Mouse (Mus musculus) lung, embryonic 16.5 days (tissue): ENCODE data around the gene Fh1. TPM values are rescaled to one million over a fixed set of nuclear protein-coding genes. Genes with fewer than 3 reads are reported as not detected.

ENCODE experiments used
- ATAC-seq: fragments of 200-750 bp; cut with Nextera tagmentation; 2 replicates; pipeline ENCODE4 v1.8.0; 2017; ENCODE audit warnings: low read depth, mild to moderate bottlenecking, moderate library complexity
- H3K27ac ChIP-seq: fragments of 300-500 bp; sonication (generic); 2 replicates; pipeline ENCODE4 v1.5.1; 2014; ENCODE audit warnings: mild to moderate bottlenecking, control low read depth, low read length
- H3K27me3 ChIP-seq: fragments of 300-500 bp; sonication (generic); 2 replicates; pipeline ENCODE4 v1.6.1; 2014; ENCODE audit warnings: low read depth, low read length, mixed read lengths; ENCODE audit not compliant: control insufficient read depth, insufficient read depth
- H3K36me3 ChIP-seq: fragments of 300-500 bp; sonication (generic); 2 replicates; pipeline ENCODE4 v1.6.1; 2014; ENCODE audit warnings: low read length; ENCODE audit not compliant: control insufficient read depth, insufficient read depth
- H3K4me1 ChIP-seq: fragments of 300-500 bp; sonication (generic); replicated peaks from 2 replicates; pipeline ENCODE4 v1.6.1; 2014; ENCODE audit warnings: low read length, mixed read lengths; ENCODE audit not compliant: control insufficient read depth, insufficient read depth
- H3K4me2 ChIP-seq: fragments of 300-500 bp; sonication (generic); 2 replicates; pipeline ENCODE4 v1.6.1; 2014; ENCODE audit warnings: low read depth, low read length, control low read depth
- H3K4me3 ChIP-seq: fragments of 300-500 bp; sonication (generic); 2 replicates; pipeline ENCODE4 v1.5.1; 2014; ENCODE audit warnings: mild to moderate bottlenecking, low read length, control low read depth
- H3K9ac ChIP-seq: fragments of 300-500 bp; sonication (generic); 2 replicates; pipeline ENCODE4 v1.6.1; 2014; ENCODE audit warnings: low read length, control low read depth
- H3K9me3 ChIP-seq: fragments of 300-500 bp; sonication (generic); 2 replicates; pipeline ENCODE4 v1.6.1; 2016; ENCODE audit warnings: low read length; ENCODE audit not compliant: control insufficient read depth
- WGBS: fragments of 180-500 bp; shearing (Covaris S2); extraction: QIAGEN DNeasy Blood & Tissue Kit; methylation state at CpG from one replicate; pipeline ENCODE4 v1.1.7; 2014; 5-methylcytosine and 5-hydroxymethylcytosine counted together
- polyA plus RNA-seq: library from polyadenylated mRNA; unstranded; fragments of >200 nt; fragmentation: Nextera tagmentation; extraction: Ambion mirVana; gene quantifications from 2 replicates; pipeline ENCODE4 v1.2.1, GENCODE M21; 2015

Fh1 gene
- polyA plus RNA-seq, 1 experiment from 2014 or later = 101 TPM

DNA sequence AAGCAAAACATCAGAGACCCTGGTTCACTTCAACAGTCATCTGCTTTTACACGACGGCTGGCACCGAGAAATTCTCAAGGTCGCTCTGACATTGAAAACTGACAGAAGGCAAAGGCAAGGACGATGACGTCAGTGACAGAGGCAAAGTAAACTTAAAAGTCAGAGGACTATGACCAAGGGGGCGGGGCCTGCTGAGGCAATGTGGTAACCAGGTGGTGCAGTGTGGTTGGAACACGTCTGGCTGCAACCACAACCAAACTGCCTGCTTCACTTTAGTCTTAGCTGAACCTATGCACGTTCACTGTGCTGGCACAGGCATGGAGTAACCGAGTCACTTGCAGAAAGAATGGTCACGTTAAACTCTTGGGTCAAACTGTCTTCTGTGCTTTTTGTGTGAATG, 23.2 kb downstream of the Fh1 start:
- ATAC-seq = no peak
- 82% methylated on average over 11 of the region's 11 CpGs for WGBS
- H3K36me3 ChIP-seq = peaks cover 21% of the 10 kb centered on the region
- H3K27me3 ChIP-seq = no peaks in the 10 kb centered on the region
- no peaks in the 10 kb centered on the region for H3K4me1 ChIP-seq
- H3K4me3 ChIP-seq = no peak overlapping the region
- H3K9ac ChIP-seq = no peak overlapping the region
- H3K27ac ChIP-seq = no peak overlapping the region
- no peak overlapping the region for H3K4me2 ChIP-seq
- no peaks in the 10 kb centered on the region for H3K9me3 ChIP-seq

DNA sequence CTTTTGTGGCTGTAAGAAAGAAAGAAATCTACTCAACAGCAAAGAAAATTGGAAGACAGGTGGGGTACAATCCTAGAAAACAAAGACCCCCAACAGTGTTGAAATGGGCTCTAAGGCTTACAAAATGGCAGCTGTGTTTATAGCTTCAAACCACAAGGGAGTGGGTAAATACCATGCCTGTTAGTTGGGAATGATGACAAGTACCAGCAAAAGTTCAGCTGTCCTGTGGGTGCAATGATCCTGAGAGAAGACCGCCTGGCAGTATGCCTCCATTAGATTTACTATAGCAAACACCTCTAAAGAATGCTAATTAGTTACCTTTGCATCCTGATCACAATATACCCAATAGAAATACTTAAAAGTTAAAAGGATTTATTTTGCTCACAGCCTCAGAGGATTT, 32.6 kb downstream of the Fh1 start:
- Histone ChIP-seq H3K9ac (no peak overlapping the region), H3K27ac (no peak overlapping the region), H3K4me3 (no peak overlapping the region), H3K4me2 (no peak overlapping the region), H3K9me3 (no peaks in the 10 kb centered on the region), H3K27me3 (no peaks in the 10 kb centered on the region), H3K4me1 (no peaks in the 10 kb centered on the region), H3K36me3 (no peaks in the 10 kb centered on the region)
- 87% methylated on average over 1 of the region's 1 CpGs for WGBS
- no peak for ATAC-seq

DNA sequence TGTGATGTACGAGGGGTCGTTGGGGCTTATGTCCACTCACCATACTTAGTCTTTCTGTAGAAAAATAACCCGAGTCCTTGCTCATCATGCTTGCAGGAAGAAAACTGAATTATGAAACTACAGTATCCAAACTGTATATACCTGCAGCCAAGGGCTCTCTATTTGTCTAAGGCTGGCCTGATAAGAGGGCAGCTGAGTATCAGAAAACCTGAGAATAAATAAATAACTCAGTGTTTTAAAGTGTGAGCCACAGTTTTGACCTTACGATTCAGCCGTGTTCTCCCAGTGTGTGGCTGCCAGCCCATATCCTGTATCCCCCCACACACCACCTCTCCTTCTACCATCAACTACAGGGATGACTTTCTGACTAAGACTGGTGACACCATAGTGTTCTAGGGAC, 38.8 kb downstream of the Fh1 start:
- ATAC-seq = no peak
- H3K27ac ChIP-seq = no peak overlapping the region
- H3K27me3 ChIP-seq = no peaks in the 10 kb centered on the region
- no peak overlapping the region for H3K4me3 ChIP-seq
- H3K9ac ChIP-seq = no peak overlapping the region
- H3K4me1 ChIP-seq = no peaks in the 10 kb centered on the region
- no peak overlapping the region for H3K4me2 ChIP-seq
- H3K9me3 ChIP-seq = no peaks in the 10 kb centered on the region
- no peaks in the 10 kb centered on the region for H3K36me3 ChIP-seq
- WGBS = 52% methylated on average over 5 of the region's 5 CpGs

DNA sequence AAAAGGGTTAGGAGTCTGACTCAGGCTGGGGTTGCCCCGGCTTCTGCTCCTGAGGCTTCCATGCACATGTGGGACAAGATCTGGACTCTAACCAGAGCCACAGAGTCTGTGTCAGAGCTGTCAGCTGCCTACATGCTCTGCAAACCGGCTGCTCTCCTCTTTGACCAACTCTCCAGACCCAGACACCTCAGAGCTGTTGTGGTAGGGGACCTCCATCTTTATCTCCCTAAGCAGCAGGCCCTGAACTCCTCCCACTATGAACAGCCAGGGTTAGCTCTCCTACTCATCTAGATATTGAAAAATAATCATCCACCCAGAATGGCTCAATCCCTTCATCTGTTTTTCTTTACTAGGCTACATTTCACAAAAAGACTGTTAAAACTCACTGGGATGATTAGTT, 40.2 kb downstream of the Fh1 start:
- Histone ChIP-seq H3K27ac (no peak overlapping the region), H3K4me3 (no peak overlapping the region), H3K4me2 (no peak overlapping the region), H3K36me3 (no peaks in the 10 kb centered on the region), H3K9me3 (no peaks in the 10 kb centered on the region), H3K9ac (no peak overlapping the region), H3K4me1 (no peaks in the 10 kb centered on the region), H3K27me3 (no peaks in the 10 kb centered on the region)
- ATAC-seq = no peak
- 70% methylated on average over 2 of the region's 2 CpGs for WGBS

DNA sequence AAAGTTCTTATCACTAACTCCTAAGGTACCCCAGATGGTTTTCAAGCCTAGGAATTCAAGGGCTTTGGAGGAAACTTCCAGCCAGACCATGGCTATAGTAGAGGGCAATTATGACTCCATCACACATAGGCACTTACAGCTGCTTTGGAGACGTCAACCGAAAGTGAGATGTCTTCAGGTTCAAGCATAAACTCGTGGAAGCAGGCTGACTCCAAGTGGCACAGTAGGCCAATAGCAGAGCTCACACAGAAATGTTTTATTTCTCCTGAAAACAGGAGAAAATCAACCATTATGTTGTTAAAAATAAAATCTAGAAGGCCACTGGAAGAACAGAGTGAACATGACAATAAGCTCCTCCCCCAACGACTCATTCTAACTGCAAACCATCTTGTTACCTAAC, 42.6 kb downstream of the Fh1 start:
- no peak overlapping the region for H3K4me2 ChIP-seq
- no peak overlapping the region for H3K27ac ChIP-seq
- no peak overlapping the region for H3K9ac ChIP-seq
- 76% methylated on average over 4 of the region's 4 CpGs for WGBS
- no peaks in the 10 kb centered on the region for H3K27me3 ChIP-seq
- ATAC-seq = no peak
- H3K36me3 ChIP-seq = no peaks in the 10 kb centered on the region
- no peak overlapping the region for H3K4me3 ChIP-seq
- H3K9me3 ChIP-seq = no peaks in the 10 kb centered on the region
- H3K4me1 ChIP-seq = no peaks in the 10 kb centered on the region

DNA sequence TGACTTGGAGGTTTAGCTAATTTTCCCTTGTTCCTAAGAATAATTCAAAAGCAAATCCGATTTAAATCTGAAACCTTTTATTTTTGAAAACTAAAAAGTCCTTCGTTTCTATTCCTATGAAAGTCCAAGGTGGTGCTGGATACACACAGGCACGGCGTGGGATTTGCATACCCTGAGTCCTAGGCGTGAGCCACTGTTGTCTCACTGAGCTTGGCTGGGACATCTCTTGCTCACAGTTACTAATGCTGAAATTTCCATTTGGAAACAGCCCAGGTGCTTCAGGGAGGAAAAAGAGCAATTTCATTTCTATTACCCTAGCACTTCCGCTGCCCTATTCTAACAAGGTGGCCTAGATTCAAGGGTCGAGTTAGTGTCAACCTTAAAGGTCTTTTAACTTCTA, 45.1 kb downstream of the Fh1 start:
- Histone ChIP-seq H3K4me1 (no peaks in the 10 kb centered on the region), H3K27me3 (no peaks in the 10 kb centered on the region), H3K4me3 (no peak overlapping the region), H3K27ac (no peak overlapping the region), H3K9ac (no peak overlapping the region), H3K9me3 (no peaks in the 10 kb centered on the region), H3K36me3 (no peaks in the 10 kb centered on the region), H3K4me2 (no peak overlapping the region)
- no peak for ATAC-seq
- WGBS = 83% methylated on average over 7 of the region's 7 CpGs

DNA sequence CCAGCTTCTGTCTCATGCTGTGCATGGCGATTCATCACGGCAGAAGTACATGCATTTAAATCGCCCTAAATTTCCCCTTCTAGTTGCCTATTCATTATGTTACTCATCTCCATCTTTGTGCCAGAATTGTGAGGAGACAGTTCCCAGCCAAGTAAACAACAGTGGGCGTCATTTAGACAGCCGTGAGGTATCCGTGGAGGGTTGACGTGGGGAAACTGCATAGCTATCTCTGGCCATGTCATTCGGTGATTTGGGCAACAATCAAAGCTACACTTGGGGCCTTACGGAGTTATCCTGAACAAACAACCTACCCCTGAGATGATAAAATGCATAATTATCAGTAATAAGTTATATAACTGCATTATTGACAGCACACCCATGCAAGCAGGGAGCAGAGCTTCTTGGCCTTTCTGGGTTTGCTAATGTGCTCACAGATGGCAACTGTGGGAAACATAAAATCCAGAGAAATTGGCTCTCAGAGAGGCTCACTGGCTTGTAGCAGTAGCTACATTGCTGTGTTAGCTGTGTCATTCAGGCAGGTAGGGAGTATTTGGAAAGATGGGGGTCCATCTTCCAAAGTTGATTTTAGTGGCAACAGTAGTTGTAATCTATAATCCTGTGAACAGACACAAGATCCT, 45.7 kb downstream of the Fh1 start:
- Histone ChIP-seq H3K36me3 (no peaks in the 10 kb centered on the region), H3K27me3 (no peaks in the 10 kb centered on the region), H3K4me3 (no peak overlapping the region), H3K4me2 (no peak overlapping the region), H3K9me3 (no peaks in the 10 kb centered on the region), H3K27ac (no peak overlapping the region), H3K4me1 (no peaks in the 10 kb centered on the region), H3K9ac (no peak overlapping the region)
- WGBS = 70% methylated on average over 9 of the region's 9 CpGs
- no peak for ATAC-seq

DNA sequence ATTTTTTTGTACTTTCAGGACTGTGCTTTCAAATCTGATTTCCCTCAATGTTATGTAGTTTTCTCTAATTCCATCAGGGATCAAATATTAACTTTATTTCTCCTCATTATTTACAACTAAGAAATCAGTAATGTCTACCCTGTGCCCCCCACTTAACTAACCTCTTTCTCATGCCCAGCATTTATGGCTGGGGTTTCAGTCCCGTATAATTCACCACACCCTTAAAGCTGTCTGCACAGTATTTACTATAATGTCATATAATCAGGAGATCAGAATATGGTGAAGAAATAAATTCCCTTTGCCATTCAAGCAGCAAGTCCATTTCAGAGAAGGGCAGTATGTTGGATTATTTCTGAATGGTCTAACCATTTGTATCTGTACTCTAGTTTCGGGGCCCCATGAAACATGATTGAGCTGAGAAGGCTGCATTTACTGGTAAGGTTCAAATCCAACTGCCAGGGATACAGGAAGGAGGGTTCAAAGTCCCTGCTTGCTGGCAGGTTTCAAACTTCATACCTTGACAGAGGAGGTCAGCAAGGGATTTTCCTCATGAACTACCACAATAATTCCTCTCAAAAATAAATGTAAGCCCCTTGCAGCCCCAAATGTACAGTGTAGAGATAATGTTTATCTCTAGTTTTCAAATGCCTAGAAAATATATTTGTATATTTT, 46.9 kb downstream of the Fh1 start:
- 63% methylated on average over 2 of the region's 2 CpGs for WGBS
- ATAC-seq = no peak
- Histone ChIP-seq H3K27ac (no peak overlapping the region), H3K4me2 (no peak overlapping the region), H3K27me3 (no peaks in the 10 kb centered on the region), H3K36me3 (no peaks in the 10 kb centered on the region), H3K9me3 (no peaks in the 10 kb centered on the region), H3K4me3 (no peak overlapping the region), H3K4me1 (no peaks in the 10 kb centered on the region), H3K9ac (no peak overlapping the region)

DNA sequence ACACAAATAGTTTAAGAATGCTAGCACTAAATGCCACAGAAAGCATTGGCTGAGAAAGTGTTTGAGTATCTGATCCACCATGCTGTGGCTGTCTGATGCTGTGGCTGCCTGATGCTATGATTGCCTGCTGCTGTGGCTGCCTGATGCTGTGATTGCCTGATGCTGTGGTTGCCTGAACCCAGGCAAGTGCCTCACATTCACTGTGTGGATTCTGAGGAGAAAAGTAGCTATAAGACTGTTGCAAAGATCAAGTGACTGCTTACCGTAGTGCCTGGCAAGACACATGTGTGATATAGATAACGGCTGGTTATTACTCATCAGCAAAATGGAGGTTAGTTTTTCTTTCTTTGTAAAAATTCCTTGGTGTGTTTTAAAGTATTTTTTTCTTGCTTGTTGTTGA, 51.3 kb downstream of the Fh1 start:
- H3K9me3 ChIP-seq = no peaks in the 10 kb centered on the region
- no peaks in the 10 kb centered on the region for H3K4me1 ChIP-seq
- ATAC-seq = no peak
- no peaks in the 10 kb centered on the region for H3K36me3 ChIP-seq
- 74% methylated on average over 2 of the region's 2 CpGs for WGBS
- no peaks in the 10 kb centered on the region for H3K27me3 ChIP-seq
- H3K27ac ChIP-seq = no peak overlapping the region
- no peak overlapping the region for H3K4me2 ChIP-seq
- H3K9ac ChIP-seq = no peak overlapping the region
- H3K4me3 ChIP-seq = no peak overlapping the region
